Mouse (Mus musculus) forebrain, postnatal 0 days (tissue): ENCODE results near the gene H2-T24. TPM values are rescaled to one million over a fixed set of nuclear protein-coding genes. Genes with fewer than 3 reads are reported as not detected.
A peak's percentile ranks its signal among the peaks of the same experiment; 100 is the strongest.

Experiments used
- ATAC-seq: fragments of 200-750 bp; cut with Nextera tagmentation; 2 replicates; pipeline ENCODE4 v1.8.0; 2017; ENCODE audit warnings: mild to moderate bottlenecking, moderate library complexity
- DNase-seq: peaks from one replicate; pipeline ENCODE4 v3.0.0-alpha.2; 2015
- H3K27ac ChIP-seq: fragments of 300-500 bp; sonication (generic); 2 replicates; pipeline ENCODE4 v1.5.1; 2014; ENCODE audit warnings: low read depth, mild to moderate bottlenecking, antibody characterized with exemption, low read length, moderate library complexity, mixed read lengths
- H3K27me3 ChIP-seq: fragments of 300-500 bp; sonication (generic); 2 replicates; pipeline ENCODE4 v1.6.1; 2014; ENCODE audit warnings: mild to moderate bottlenecking, low read length, mixed read lengths; ENCODE audit not compliant: insufficient read depth
- H3K36me3 ChIP-seq: fragments of 300-500 bp; sonication (generic); 2 replicates; pipeline ENCODE4 v1.6.1; 2014; ENCODE audit warnings: mild to moderate bottlenecking, moderate library complexity; ENCODE audit not compliant: insufficient read depth
- H3K4me1 ChIP-seq: fragments of 300-500 bp; sonication (generic); 2 replicates; pipeline ENCODE4 v1.6.1; 2014; ENCODE audit warnings: antibody characterized with exemption; ENCODE audit not compliant: insufficient read depth
- H3K4me2 ChIP-seq: fragments of 300-500 bp; sonication (generic); 2 replicates; pipeline ENCODE4 v1.6.1; 2014; ENCODE audit warnings: low read depth, mild to moderate bottlenecking, moderate library complexity
- H3K4me3 ChIP-seq: fragments of 300-500 bp; sonication (generic); 2 replicates; pipeline ENCODE4 v1.5.1; 2014; ENCODE audit warnings: low read depth, low read length, mixed read lengths
- H3K9ac ChIP-seq: fragments of 300-500 bp; sonication (generic); 2 replicates; pipeline ENCODE4 v1.6.1; 2014; ENCODE audit warnings: mild to moderate bottlenecking
- H3K9me3 ChIP-seq: fragments of 300-500 bp; sonication (generic); 2 replicates; pipeline ENCODE4 v1.6.1; 2016; ENCODE audit warnings: low read length
- CTCF ChIP-seq: sonication (generic); IDR thresholded peaks from 2 replicates; pipeline ENCODE4 v1.5.1; 2016; ENCODE audit warnings: antibody characterized with exemption, control low read depth, low read depth
- WGBS: fragments of 180-500 bp; shearing (Covaris S2); extraction: QIAGEN DNeasy Blood & Tissue Kit; methylation state at CpG from one replicate; pipeline ENCODE4 v1.1.7; 2014; 5-methylcytosine and 5-hydroxymethylcytosine counted together
- microRNA counts: library from miRNA; unstranded; fragments of <30 nt; microRNA quantifications from one replicate; lab custom pipeline; 2015
- microRNA-seq, 2 experiments: library from miRNA; unstranded; fragments of <30 nt; microRNA quantifications; one replicate each; pipeline ENCODE4; 2016
- polyA plus RNA-seq: library from polyadenylated mRNA; unstranded; fragments of >200 nt; fragmentation: Nextera tagmentation; extraction: Ambion mirVana; gene quantifications from 2 replicates; pipeline ENCODE4 v1.2.1, GENCODE M21; 2015
- total RNA-seq: library from RNA; depleted of rRNA; stranded (reverse); fragments of >200 nt; gene quantifications from 2 replicates; pipeline ENCODE4 v1.2.3, GENCODE M21; 2014; rRNA removed

Gene H2-T24
- total and polyA plus RNA-seq, 2 experiments from 2014 or later = 0.33 to 4.7 TPM

GRCm38 (mm10) chr17:35978811-35979400, 41.5 kb downstream of the H2-T24 start:
- Histone ChIP-seq H3K27ac (peak overlapping the region; percentile 97), H3K9me3 (no peaks in the 10 kb centered on the region), H3K36me3 (peaks cover 43% of the 10 kb centered on the region), H3K4me1 (no peaks in the 10 kb centered on the region), H3K4me2 (peak overlapping the region; percentile 86), H3K9ac (peak overlapping the region; percentile 83), H3K27me3 (no peaks in the 10 kb centered on the region), H3K4me3 (peak overlapping the region; percentile 81)
- DNase-seq (peak; percentile 94), ATAC-seq (peak; percentile 89)
- 2% methylated on average over 41 of the region's 41 CpGs for WGBS
- no peak; the same call in 1 of the 2 replicates for TF ChIP-seq CTCF

- no peak for TF ChIP-seq CTCF
- no peak overlapping the region for H3K27ac ChIP-seq
- no peaks in the 10 kb centered on the region for H3K27me3 ChIP-seq
- H3K9me3 ChIP-seq = no peaks in the 10 kb centered on the region
- H3K9ac ChIP-seq = no peak overlapping the region
- no peak for DNase-seq
- H3K4me2 ChIP-seq = no peak overlapping the region
- H3K4me1 ChIP-seq = peaks cover 16% of the 10 kb centered on the region
- no peak for ATAC-seq
- H3K36me3 ChIP-seq = peaks cover 35% of the 10 kb centered on the region
- H3K4me3 ChIP-seq = no peak overlapping the region
- 69% methylated on average over 1 of the region's 1 CpGs for WGBS
These were observed 48.2 kb downstream of the H2-T24 start for GRCm38 (mm10) chr17:35972131-35972530.

GRCm38 (mm10) chr17:35969418-35970389, 50.7 kb downstream of the H2-T24 start, which contains the start of gene Abcf1:
Gene Abcf1 (minus strand): TSS chr17:35969761.
- TF ChIP-seq CTCF = no peak
- under 1% methylated on average over 68 of the region's 68 CpGs for WGBS
- peak within 1 kb of the TSS; percentile 94 for H3K4me3 ChIP-seq
- peak within 1 kb of the TSS; percentile 75 for H3K4me2 ChIP-seq
- peak within 1 kb of the TSS; percentile 82 for H3K27ac ChIP-seq
- H3K4me1 ChIP-seq = peaks cover 16% of the 10 kb centered on the region
- peak; percentile 98 for DNase-seq
- H3K36me3 ChIP-seq = peaks cover 30% of the 10 kb centered on the region
- H3K9ac ChIP-seq = peak within 1 kb of the TSS; percentile 75
- peak; percentile 98 for ATAC-seq
- H3K9me3 ChIP-seq = no peaks in the 10 kb centered on the region
- H3K27me3 ChIP-seq = no peaks in the 10 kb centered on the region

- no peak overlapping the region for H3K4me2 ChIP-seq
- DNase-seq (no peak), ATAC-seq (no peak)
- peaks cover 30% of the 10 kb centered on the region for H3K36me3 ChIP-seq
- H3K4me1 ChIP-seq = peaks cover 16% of the 10 kb centered on the region
- H3K27me3 ChIP-seq = no peaks in the 10 kb centered on the region
- H3K27ac ChIP-seq = no peak overlapping the region
- 94% methylated on average over 2 of the region's 2 CpGs for WGBS
- no peak overlapping the region for H3K9ac ChIP-seq
- H3K9me3 ChIP-seq = no peaks in the 10 kb centered on the region
- H3K4me3 ChIP-seq = no peak overlapping the region
- TF ChIP-seq CTCF = no peak
These were observed 52.7 kb downstream of the H2-T24 start for GRCm38 (mm10) chr17:35967621-35968020.

- no peak overlapping the region for H3K4me3 ChIP-seq
These were observed 57.1 kb downstream of the H2-T24 start for GRCm38 (mm10) chr17:35963279-35963678.

GRCm38 (mm10) chr17:35958533-35959223, 61.7 kb downstream of the H2-T24 start:
- no peak for TF ChIP-seq CTCF
- ATAC-seq = no peak

More at GRCm38 (mm10) chr17:35963279-35963678, 57.1 kb downstream of the H2-T24 start:
- peaks cover 3% of the 10 kb centered on the region; the same call in 1 of the 2 replicates for H3K4me1 ChIP-seq
- H3K36me3 ChIP-seq = peaks cover 67% of the 10 kb centered on the region
- no peaks in the 10 kb centered on the region for H3K9me3 ChIP-seq
- no peak for DNase-seq
- no peaks in the 10 kb centered on the region for H3K27me3 ChIP-seq
- no peak for ATAC-seq
- 95% methylated on average over 10 of the region's 10 CpGs for WGBS
- TF ChIP-seq CTCF = no peak
- H3K4me2 ChIP-seq = no peak overlapping the region
- H3K9ac ChIP-seq = no peak overlapping the region
- no peak overlapping the region for H3K27ac ChIP-seq

More at GRCm38 (mm10) chr17:35958533-35959223, 61.7 kb downstream of the H2-T24 start:
- H3K9ac ChIP-seq = no peak overlapping the region
- no peaks in the 10 kb centered on the region for H3K9me3 ChIP-seq
- DNase-seq = no peak
- H3K27ac ChIP-seq = no peak overlapping the region
- H3K36me3 ChIP-seq = peaks cover 78% of the 10 kb centered on the region
- no peaks in the 10 kb centered on the region for H3K27me3 ChIP-seq
- 97% methylated on average over 15 of the region's 15 CpGs for WGBS
- H3K4me2 ChIP-seq = no peak overlapping the region
- no peaks in the 10 kb centered on the region for H3K4me1 ChIP-seq
- H3K4me3 ChIP-seq = no peak overlapping the region

MicroRNAs encoded within 50 kb of the gene (microRNA counts, 519-probe panel; counts per million panel counts)
- microRNA mmu-miR-877 (lab: Ali Mortazavi, UCI) = not detected

Small RNA genes lying within 50 kb of the gene (microRNA-seq; reads per million reads assigned to microRNA genes)
- gene Mir877 = 109 to 110 reads per million in 2 experiments

Other genes with a start within 250 kb of the H2-T24 start
- gene Ier3, start 198.9 kb downstream of the H2-T24 start, total RNA-seq = 8.9 and 9.0 TPM in 2 replicates
- 13.0 and 13.1 TPM in 2 replicates for gene Ier3, start 198.9 kb downstream of the H2-T24 start, polyA plus RNA-seq
- gene Flot1, start 197.3 kb downstream of the H2-T24 start, total RNA-seq = 90.4 and 103 TPM in 2 replicates
- gene Flot1, start 197.3 kb downstream of the H2-T24 start, polyA plus RNA-seq = 104 and 113 TPM in 2 replicates
- gene Tubb5, start 182.3 kb downstream of the H2-T24 start, total RNA-seq = 3,707 and 3,724 TPM in 2 replicates
- gene Tubb5, start 182.3 kb downstream of the H2-T24 start, polyA plus RNA-seq = 2,151 and 2,226 TPM in 2 replicates
- gene Mdc1, start 179.0 kb downstream of the H2-T24 start, total RNA-seq = 15.3 and 20.4 TPM in 2 replicates
- gene Mdc1, start 179.0 kb downstream of the H2-T24 start, polyA plus RNA-seq = 3.0 and 4.4 TPM in 2 replicates
- gene Nrm, start 159.2 kb downstream of the H2-T24 start, total RNA-seq = 6.1 and 9.7 TPM in 2 replicates
- gene Nrm, start 159.2 kb downstream of the H2-T24 start, polyA plus RNA-seq = 13.1 and 15.6 TPM in 2 replicates
- gene Ppp1r18, start 155.0 kb downstream of the H2-T24 start, total RNA-seq = 29.5 and 38.9 TPM in 2 replicates
- 22.3 and 23.3 TPM in 2 replicates for gene Ppp1r18, start 155.0 kb downstream of the H2-T24 start, polyA plus RNA-seq
- 33.0 and 33.2 TPM in 2 replicates for gene Dhx16, start 140.7 kb downstream of the H2-T24 start, total RNA-seq
- 21.8 and 22.1 TPM in 2 replicates for gene Dhx16, start 140.7 kb downstream of the H2-T24 start, polyA plus RNA-seq
- 31.6 and 32.8 TPM in 2 replicates for gene 2310061I04Rik, start 123.1 kb downstream of the H2-T24 start, total RNA-seq
- 56.7 and 66.3 TPM in 2 replicates for gene 2310061I04Rik, start 123.1 kb downstream of the H2-T24 start, polyA plus RNA-seq
- 206 and 218 TPM in 2 replicates for gene Atat1, start 110.5 kb downstream of the H2-T24 start, total RNA-seq
- gene Atat1, start 110.5 kb downstream of the H2-T24 start, polyA plus RNA-seq = 371 and 379 TPM in 2 replicates
- gene Mrps18b, start 104.2 kb downstream of the H2-T24 start, total RNA-seq = 34.5 and 44.5 TPM in 2 replicates
- 65.5 and 69.7 TPM in 2 replicates for gene Mrps18b, start 104.2 kb downstream of the H2-T24 start, polyA plus RNA-seq
- 42.9 and 60.2 TPM in 2 replicates for gene Ppp1r10, start 104.1 kb downstream of the H2-T24 start, total RNA-seq
- gene Ppp1r10, start 104.1 kb downstream of the H2-T24 start, polyA plus RNA-seq = 23.2 and 32.5 TPM in 2 replicates
- gene Abcf1, start 50.8 kb downstream of the H2-T24 start, total RNA-seq = 55.9 and 60.4 TPM in 2 replicates
- gene Abcf1, start 50.8 kb downstream of the H2-T24 start, polyA plus RNA-seq = 89.0 and 101 TPM in 2 replicates
- 86.2 and 115 TPM in 2 replicates for gene Gnl1, start 40.7 kb downstream of the H2-T24 start, total RNA-seq
- 63.1 and 83.4 TPM in 2 replicates for gene Gnl1, start 40.7 kb downstream of the H2-T24 start, polyA plus RNA-seq
- gene Prr3, start 40.3 kb downstream of the H2-T24 start, total RNA-seq = 38.4 and 49.8 TPM in 2 replicates
- gene Prr3, start 40.3 kb downstream of the H2-T24 start, polyA plus RNA-seq = 83.1 and 93.9 TPM in 2 replicates
- gene H2-T23, start 12.3 kb upstream of the H2-T24 start, total RNA-seq = 9.0 and 10.2 TPM in 2 replicates
- gene H2-T23, start 12.3 kb upstream of the H2-T24 start, polyA plus RNA-seq = 6.4 and 6.9 TPM in 2 replicates
- 10.3 and 13.1 TPM in 2 replicates for gene H2-T22, start 22.2 kb upstream of the H2-T24 start, total RNA-seq
- 6.2 and 6.5 TPM in 2 replicates for gene H2-T22, start 22.2 kb upstream of the H2-T24 start, polyA plus RNA-seq
- gene Gm6034, start 22.4 kb upstream of the H2-T24 start, total RNA-seq = 0.31 TPM in 1 of 2 replicates, not detected in the other
- gene Gm6034, start 22.4 kb upstream of the H2-T24 start, polyA plus RNA-seq = not detected in 2 replicates
- gene Gm11127, start 37.8 kb upstream of the H2-T24 start, total RNA-seq = 0.15 TPM in 1 of 2 replicates, not detected in the other
- not detected in 2 replicates for gene Gm11127, start 37.8 kb upstream of the H2-T24 start, polyA plus RNA-seq
- not detected in 2 replicates for gene Gm19684, start 101.1 kb upstream of the H2-T24 start, total RNA-seq
- not detected in 2 replicates for gene Gm19684, start 101.1 kb upstream of the H2-T24 start, polyA plus RNA-seq
- gene Gm7030, start 108.9 kb upstream of the H2-T24 start, total RNA-seq = not detected in 2 replicates
- gene Gm7030, start 108.9 kb upstream of the H2-T24 start, polyA plus RNA-seq = not detected in 2 replicates
- not detected in 2 replicates for gene Gm8909, start 148.0 kb upstream of the H2-T24 start, total RNA-seq
- gene Gm8909, start 148.0 kb upstream of the H2-T24 start, polyA plus RNA-seq = not detected in 2 replicates
- not detected in 2 replicates for gene H2-T3, start 169.7 kb upstream of the H2-T24 start, total RNA-seq
- gene H2-T3, start 169.7 kb upstream of the H2-T24 start, polyA plus RNA-seq = not detected in 2 replicates
- 39.2 and 58.2 TPM in 2 replicates for gene Rpp21, start 237.5 kb upstream of the H2-T24 start, total RNA-seq
- gene Rpp21, start 237.5 kb upstream of the H2-T24 start, polyA plus RNA-seq = 139 and 159 TPM in 2 replicates